19 mouse cellular contexts compared by ENCODE assay signal in the genomic region with DNA sequence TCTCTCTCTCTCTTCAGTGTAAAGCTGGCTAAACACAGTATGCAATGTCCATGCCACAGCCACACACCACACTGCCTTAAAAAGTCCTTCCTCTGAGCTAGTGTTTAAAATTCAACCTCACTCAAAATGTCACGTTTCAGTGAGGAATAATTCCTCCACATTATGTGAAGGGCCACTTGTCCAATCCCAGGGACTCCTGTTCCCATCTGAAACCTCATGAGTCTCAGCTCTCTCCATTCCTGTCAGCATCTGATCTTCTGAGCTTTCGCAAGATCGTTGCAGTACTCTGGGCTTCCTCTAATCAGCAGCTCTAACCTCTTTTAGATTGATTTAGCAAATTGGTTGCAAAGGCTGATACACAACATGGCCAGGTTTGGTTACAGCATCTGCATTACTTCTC.
"Had no signal": no experiment of that assay in that cellular context is flagged by ENCODE, and none has a peak within 500 bp of the region (broad histone marks: within the 10 kb centered on the region; RNA-seq: fewer than 3 reads in every experiment).

No protein-coding gene starts in this region.

- H3K36me3 ChIP-seq: lung, embryonic 15.5 days; midbrain, embryonic 12.5 days; neural tube, embryonic 12.5 days; stomach, embryonic 15.5 days had no signal

- H3K27ac ChIP-seq: lung, embryonic 15.5 days; macrophage; midbrain, embryonic 12.5 days; neural tube, embryonic 12.5 days; stomach, embryonic 15.5 days; stomach, postnatal 0 days had no signal

- DNase-seq: liver, postnatal 0 days; lung, adult 2 months; lung, postnatal 14 days; lung, postnatal 36 days; midbrain, embryonic 14.5 days; right cerebral cortex, postnatal 14 days; thymus, adult 2 months; thymus, postnatal 25 days; thymus, postnatal 4 days had no signal

- H3K4me1 ChIP-seq: lung, embryonic 15.5 days; stomach, embryonic 15.5 days had no signal

- H3K27me3 ChIP-seq: lung, embryonic 15.5 days; midbrain, embryonic 12.5 days; neural tube, embryonic 12.5 days; stomach, embryonic 15.5 days had no signal

- H3K9ac ChIP-seq: liver, postnatal 0 days; lung, embryonic 15.5 days; midbrain, embryonic 12.5 days; neural tube, embryonic 12.5 days; stomach, embryonic 15.5 days had no signal

- H3K9me3 ChIP-seq: lung, embryonic 15.5 days; stomach, embryonic 15.5 days had no signal

- ATAC-seq: liver, postnatal 0 days; lung, postnatal 0 days; midbrain, embryonic 16.5 days had no signal

- H3K4me2 ChIP-seq: lung, embryonic 15.5 days; midbrain, embryonic 12.5 days; neural tube, embryonic 12.5 days; stomach, embryonic 15.5 days had no signal

- H3K4me3 ChIP-seq: lung, embryonic 15.5 days; megakaryocyte, embryonic 14.5 days; midbrain, embryonic 12.5 days; myocyte; neural tube, embryonic 12.5 days; stomach, embryonic 15.5 days had no signal
